In genomic region chr2:18693871-18694610, GRCm38 (mm10) we compare ENCODE assay signal across 8 mouse cellular contexts. TPM values are rescaled to one million over a fixed set of nuclear protein-coding genes. Genes with fewer than 3 reads are reported as not detected.
DNase-seq lines count a peak whose midpoint lies in the region; ATAC-seq and TF ChIP-seq lines count a peak whose summit lies in the region.

TSS of gene Spag6 (plus strand) at chr2:18694032.

- peak within 1 kb of the TSS; percentile 46 for H3ac ChIP-seq in myocyte (ENCODE audit: control insufficient read depth, insufficient read length)

- peaks cover 3% of the 10 kb centered on the region; the same call in 1 of the 2 replicates for H3K4me1 ChIP-seq in embryonic facial prominence, embryonic 11.5 days (ENCODE audit: control insufficient read depth, insufficient read depth, low read length)
- peaks cover 33% of the 10 kb centered on the region for H3K4me1 ChIP-seq in heart, embryonic 10.5 days
- peaks cover 26% of the 10 kb centered on the region for H3K4me1 ChIP-seq in liver, embryonic 12.5 days
- peaks cover 21% of the 10 kb centered on the region for H3K4me1 ChIP-seq in stomach, embryonic 15.5 days

- peak; percentile 80 for DNase-seq in 3T3-L1 (ENCODE audit: low read depth, low spot score)
- peak; percentile 68 to 77 for DNase-seq in adrenal gland, adult 18-20 months (ENCODE audit: low spot score in 2 of 2)
- DNase-seq in embryonic facial prominence, embryonic 11.5 days (ENCODE audit: low spot score): peak; percentile 77
- peak; percentile 87 for DNase-seq in heart, embryonic 10.5 days (ENCODE audit: low spot score)
- DNase-seq in kidney, adult 9 months: peak; percentile 74

- TF ChIP-seq POLR2A in myocyte (IDR thresholded peaks at IDR 0.05; ENCODE audit: insufficient read length, low read depth): peak; percentile 81

- peak within 1 kb of the TSS; percentile 65 for H3K27ac ChIP-seq in embryonic facial prominence, embryonic 11.5 days (replicated peaks; ENCODE audit: low read depth, low read length)
- peak within 1 kb of the TSS; percentile 92 for H3K27ac ChIP-seq in heart, embryonic 10.5 days
- H3K27ac ChIP-seq in liver, embryonic 12.5 days: peak within 1 kb of the TSS; percentile 32; the same call in 1 of the 2 replicates
- peak within 1 kb of the TSS; percentile 64 for H3K27ac ChIP-seq in stomach, embryonic 15.5 days

- H3K27me3 ChIP-seq in embryonic facial prominence, embryonic 11.5 days (ENCODE audit: control insufficient read depth, insufficient read depth, low read length): peaks cover 35% of the 10 kb centered on the region
- H3K27me3 ChIP-seq in heart, embryonic 10.5 days (ENCODE audit: insufficient read depth, poor library complexity, severe bottlenecking): peaks cover 84% of the 10 kb centered on the region
- peaks cover 85% of the 10 kb centered on the region for H3K27me3 ChIP-seq in liver, embryonic 12.5 days (replicated peaks)
- H3K27me3 ChIP-seq in myocyte (ENCODE audit: control insufficient read depth, insufficient read depth, insufficient read length): no peaks in the 10 kb centered on the region
- H3K27me3 ChIP-seq in stomach, embryonic 15.5 days (replicated peaks): peaks cover 61% of the 10 kb centered on the region

- H3K9ac ChIP-seq in embryonic facial prominence, embryonic 11.5 days (replicated peaks; ENCODE audit: low read length): peak within 1 kb of the TSS; percentile 83
- peak within 1 kb of the TSS; percentile 68 for H3K9ac ChIP-seq in liver, embryonic 12.5 days
- peak within 1 kb of the TSS; percentile 49 for H3K9ac ChIP-seq in stomach, embryonic 15.5 days

- WGBS in embryonic facial prominence, embryonic 11.5 days: under 1% methylated on average over 48 of the region's 61 CpGs
- WGBS in heart, embryonic 10.5 days: under 1% methylated on average over 61 of the region's 61 CpGs
- WGBS in liver, embryonic 12.5 days (ENCODE audit: insufficient replicate concordance): under 1% methylated on average over 59 of the region's 61 CpGs
- WGBS in stomach, embryonic 15.5 days: under 1% methylated on average over 51 of the region's 61 CpGs

- peak within 1 kb of the TSS; percentile 61 for H3K4me3 ChIP-seq in embryonic facial prominence, embryonic 11.5 days (ENCODE audit: low read depth, low read length)
- peak within 1 kb of the TSS; percentile 89 for H3K4me3 ChIP-seq in heart, embryonic 10.5 days
- peak within 1 kb of the TSS; percentile 63 for H3K4me3 ChIP-seq in liver, embryonic 12.5 days
- peak within 1 kb of the TSS; percentile 40 for H3K4me3 ChIP-seq in myocyte
- peak within 1 kb of the TSS; percentile 62 for H3K4me3 ChIP-seq in stomach, embryonic 15.5 days (replicated peaks)

- no peaks in the 10 kb centered on the region for H3K36me3 ChIP-seq in embryonic facial prominence, embryonic 11.5 days (replicated peaks; ENCODE audit: control insufficient read depth, insufficient read depth, low read depth, low read length)
- no peaks in the 10 kb centered on the region for H3K36me3 ChIP-seq in heart, embryonic 10.5 days
- no peaks in the 10 kb centered on the region for H3K36me3 ChIP-seq in liver, embryonic 12.5 days
- no peaks in the 10 kb centered on the region for H3K36me3 ChIP-seq in myocyte (ENCODE audit: control insufficient read depth, insufficient read depth)
- H3K36me3 ChIP-seq in stomach, embryonic 15.5 days: no peaks in the 10 kb centered on the region

- peak; percentile 71 for ATAC-seq in embryonic facial prominence, embryonic 11.5 days (replicated peaks; ENCODE audit: insufficient number of reproducible peaks, low FRiP score, low TSS enrichment, low read depth)
- ATAC-seq in liver, embryonic 12.5 days: peak; percentile 67
- peak; percentile 84 for ATAC-seq in stomach, embryonic 15.5 days (ENCODE audit: insufficient read depth, low FRiP score, low read depth)

- H3K9me3 ChIP-seq in embryonic facial prominence, embryonic 11.5 days (replicated peaks; ENCODE audit: control insufficient read depth, low read length): no peaks in the 10 kb centered on the region
- H3K9me3 ChIP-seq in heart, embryonic 10.5 days: no peaks in the 10 kb centered on the region
- H3K9me3 ChIP-seq in liver, embryonic 12.5 days (replicated peaks): no peaks in the 10 kb centered on the region
- H3K9me3 ChIP-seq in stomach, embryonic 15.5 days: no peaks in the 10 kb centered on the region

- H3K79me2 ChIP-seq in myocyte (ENCODE audit: control insufficient read depth, insufficient read depth): no peaks in the 10 kb centered on the region

- peak within 1 kb of the TSS; percentile 98 for H3K4me2 ChIP-seq in embryonic facial prominence, embryonic 11.5 days (ENCODE audit: low read depth, low read length)
- H3K4me2 ChIP-seq in liver, embryonic 12.5 days: peak within 1 kb of the TSS; percentile 91
- peak within 1 kb of the TSS; percentile 89 for H3K4me2 ChIP-seq in myocyte (ENCODE audit: low read depth)
- peak within 1 kb of the TSS; percentile 92 for H3K4me2 ChIP-seq in stomach, embryonic 15.5 days

TF ChIP-seq in myocyte, 11 proteins besides CTCF, POLR2A, EP300 and RAD21:
- TF ChIP-seq MYOD1 (IDR thresholded peaks at IDR 0.05; ENCODE audit: control insufficient read depth in 1 of 3, insufficient read length in 2 of 3, low read depth in 2 of 3) (peak in 1 of 3 experiments; percentile 17), POLR2AphosphoS2 (IDR thresholded peaks at IDR 0.05; ENCODE audit: insufficient read length, low read depth) (peak; percentile 69), TCF3 (IDR thresholded peaks at IDR 0.05; ENCODE audit: insufficient read length, low read depth) (no peak)

RNA-seq across cellular contexts. Expression of gene Spag6, which starts in this region (rescaled TPM):
- under 1 TPM; 0.51 to 0.66 TPM for total RNA-seq in adrenal gland, adult 18-20 months (2021)
- polyA plus RNA-seq in embryonic facial prominence, embryonic 11.5 days (2014; fragmentation: Nextera tagmentation; extraction: Ambion mirVana): 0.11 and 0.38 TPM in 2 replicates
- polyA plus RNA-seq in heart, embryonic 10.5 days (2016; fragmentation: Nextera tagmentation; extraction: Ambion mirVana): not detected in 2 replicates
- not detected in 2 replicates for polyA plus RNA-seq in liver, embryonic 12.5 days (2016; fragmentation: Nextera tagmentation; extraction: Ambion mirVana)
- polyA plus RNA-seq in myocyte (2012; fragmentation: generic; extraction: Trizol): 0.62 TPM
- 0.06 and 0.12 TPM in 2 replicates for polyA plus RNA-seq in stomach, embryonic 15.5 days (2015; fragmentation: Nextera tagmentation; extraction: Ambion mirVana)

Comparison
In these comparisons a context has a peak if more than half of its experiments do, and no peak if none do; other contexts are left out.
1. Peak in every context shown above with its lines: DNase-seq, ATAC-seq, H3K4me3 ChIP-seq and H3K27ac ChIP-seq.
2. Peak in DNase-seq in adrenal gland, adult 18-20 months; RNA of the gene not detected or under 1 TPM.
3. Peak in DNase-seq, ATAC-seq, H3K4me3 ChIP-seq, H3K27ac ChIP-seq, H3K9ac ChIP-seq and H3K4me2 ChIP-seq in embryonic facial prominence, embryonic 11.5 days; RNA of the gene not detected or under 1 TPM.
4. Peak in DNase-seq, H3K4me3 ChIP-seq and H3K27ac ChIP-seq in heart, embryonic 10.5 days; RNA of the gene not detected or under 1 TPM.
5. Peak in ATAC-seq, H3K4me3 ChIP-seq, H3K27ac ChIP-seq, H3K9ac ChIP-seq and H3K4me2 ChIP-seq in liver, embryonic 12.5 days; RNA of the gene not detected or under 1 TPM.
6. Peak in ATAC-seq, H3K4me3 ChIP-seq, H3K27ac ChIP-seq, H3K9ac ChIP-seq and H3K4me2 ChIP-seq in stomach, embryonic 15.5 days; RNA of the gene not detected or under 1 TPM.
7. H3K27ac ChIP-seq: peak in every context shown above with its lines; median percentile 92 in heart, embryonic 10.5 days; 65 in embryonic facial prominence, embryonic 11.5 days; 64 in stomach, embryonic 15.5 days; 32 in liver, embryonic 12.5 days.